Comparison of ENCODE assay signal across 22 mouse cellular contexts in genomic region chr12:73746072-73746471, GRCm38 (mm10).
"Had no signal": no experiment of that assay in that cellular context is flagged by ENCODE, and none has a peak within 500 bp of the region (broad histone marks: within the 10 kb centered on the region; RNA-seq: fewer than 3 reads in every experiment).

No protein-coding gene starts in this region.

- H3K27me3 ChIP-seq: limb, embryonic 13.5 days; liver, embryonic 12.5 days; liver, embryonic 15.5 days; lung, embryonic 15.5 days; midbrain, embryonic 15.5 days; stomach, embryonic 15.5 days had no signal

- ATAC-seq: liver, embryonic 12.5 days; midbrain, embryonic 15.5 days had no signal

- H3K9me3 ChIP-seq: limb, embryonic 10.5 days; limb, embryonic 13.5 days; liver, embryonic 12.5 days; liver, embryonic 15.5 days; lung, embryonic 15.5 days; megakaryocyte, embryonic 14.5 days; midbrain, embryonic 10.5 days; midbrain, embryonic 15.5 days; neural tube, embryonic 12.5 days; neural tube, embryonic 15.5 days; stomach, embryonic 15.5 days had no signal

- H3K4me2 ChIP-seq: limb, embryonic 13.5 days; liver, embryonic 12.5 days; liver, embryonic 15.5 days; lung, embryonic 15.5 days; midbrain, embryonic 15.5 days; neural tube, embryonic 12.5 days; neural tube, embryonic 15.5 days; stomach, embryonic 15.5 days had no signal

- H3K4me3 ChIP-seq: layer of hippocampus, adult 2 months; limb, embryonic 10.5 days; limb, embryonic 13.5 days; liver, embryonic 12.5 days; liver, embryonic 15.5 days; lung, embryonic 15.5 days; megakaryocyte, embryonic 14.5 days; midbrain, embryonic 10.5 days; midbrain, embryonic 15.5 days; neural tube, embryonic 12.5 days; neural tube, embryonic 15.5 days; stomach, embryonic 15.5 days had no signal

- H3K4me1 ChIP-seq: liver, embryonic 12.5 days; liver, embryonic 15.5 days; lung, embryonic 15.5 days; midbrain, embryonic 10.5 days; midbrain, embryonic 15.5 days; neural tube, embryonic 12.5 days; neural tube, embryonic 15.5 days; stomach, embryonic 15.5 days had no signal

- DNase-seq: kidney, adult 18-20 months; kidney, adult 9 months; kidney, postnatal 25 days; layer of hippocampus, adult 9-11 months; liver; lung, adult 18-20 months; lung, postnatal 10 days; lung, postnatal 36 days; thymus, postnatal 25 days had no signal

- H3K36me3 ChIP-seq: limb, embryonic 10.5 days; limb, embryonic 13.5 days; liver, embryonic 12.5 days; liver, embryonic 15.5 days; lung, embryonic 15.5 days; midbrain, embryonic 10.5 days; midbrain, embryonic 15.5 days; neural tube, embryonic 12.5 days; neural tube, embryonic 15.5 days; stomach, embryonic 15.5 days had no signal

- H3K9ac ChIP-seq: limb, embryonic 13.5 days; liver, embryonic 12.5 days; liver, embryonic 15.5 days; lung, embryonic 15.5 days; midbrain, embryonic 15.5 days; neural tube, embryonic 12.5 days; neural tube, embryonic 15.5 days; stomach, embryonic 15.5 days had no signal

- H3K27ac ChIP-seq: kidney, postnatal 0 days; layer of hippocampus, adult 2 months; limb, embryonic 10.5 days; limb, embryonic 13.5 days; liver, embryonic 12.5 days; liver, embryonic 15.5 days; lung, embryonic 15.5 days; midbrain, embryonic 10.5 days; midbrain, embryonic 15.5 days; neural tube, embryonic 12.5 days; neural tube, embryonic 15.5 days; stomach, embryonic 15.5 days had no signal
